Mouse (Mus musculus) kidney, embryonic 14.5 days (tissue): ENCODE results near the gene Tmem170b. TPM values are rescaled to one million over a fixed set of nuclear protein-coding genes. Genes with fewer than 3 reads are reported as not detected.
A peak's percentile ranks its signal among the peaks of the same experiment; 100 is the strongest.

Experiments
- ATAC-seq: fragments of 200-750 bp; cut with Nextera tagmentation; 2 replicates; pipeline ENCODE4 v1.8.0; 2017; ENCODE audit warnings: moderate number of reproducible peaks, mild to moderate bottlenecking, moderate TSS enrichment, moderate library complexity; ENCODE audit not compliant: low FRiP score, low TSS enrichment
- H3K27ac ChIP-seq: fragments of 300-500 bp; sonication (generic); 2 replicates; pipeline ENCODE4 v1.5.1; 2014; ENCODE audit warnings: low read depth, mild to moderate bottlenecking, low read length, moderate library complexity, mixed read lengths
- H3K27me3 ChIP-seq: fragments of 300-500 bp; sonication (generic); 2 replicates; pipeline ENCODE4 v1.6.1; 2014; ENCODE audit warnings: mild to moderate bottlenecking, low read length; ENCODE audit not compliant: control insufficient read depth, insufficient read depth
- H3K36me3 ChIP-seq: fragments of 300-500 bp; sonication (generic); 2 replicates; pipeline ENCODE4 v1.6.1; 2014; ENCODE audit warnings: low read length, mixed read lengths; ENCODE audit not compliant: control insufficient read depth, insufficient read depth
- H3K4me1 ChIP-seq: fragments of 300-500 bp; sonication (generic); 2 replicates; pipeline ENCODE4 v1.6.1; 2014; ENCODE audit warnings: low read length, mixed read lengths; ENCODE audit not compliant: control insufficient read depth, insufficient read depth
- H3K4me2 ChIP-seq: fragments of 300-500 bp; sonication (generic); replicated peaks from 2 replicates; pipeline ENCODE4 v1.6.1; 2014; ENCODE audit warnings: low read depth, mild to moderate bottlenecking, low read length
- H3K4me3 ChIP-seq: fragments of 300-500 bp; sonication (generic); 2 replicates; pipeline ENCODE4 v1.5.1; 2014; ENCODE audit warnings: mild to moderate bottlenecking, low read length
- H3K9ac ChIP-seq: fragments of 300-500 bp; sonication (generic); 2 replicates; pipeline ENCODE4 v1.6.1; 2014; ENCODE audit warnings: low read depth, mild to moderate bottlenecking, low read length, moderate library complexity
- H3K9me3 ChIP-seq: fragments of 300-500 bp; sonication (generic); 2 replicates; pipeline ENCODE4 v1.6.1; 2016; ENCODE audit warnings: low read length; ENCODE audit not compliant: control insufficient read depth
- WGBS: fragments of 180-500 bp; shearing (Covaris S2); extraction: QIAGEN DNeasy Blood & Tissue Kit; methylation state at CpG from one replicate; pipeline ENCODE4 v1.1.7; 2014; 5-methylcytosine and 5-hydroxymethylcytosine counted together
- polyA plus RNA-seq: library from polyadenylated mRNA; unstranded; fragments of >200 nt; fragmentation: Nextera tagmentation; extraction: Ambion mirVana; gene quantifications from 2 replicates; pipeline ENCODE4 v1.2.1, GENCODE M21; 2014

Tmem170b gene
- polyA plus RNA-seq, 1 experiment from 2014 or later, result 13.6 TPM

DNA sequence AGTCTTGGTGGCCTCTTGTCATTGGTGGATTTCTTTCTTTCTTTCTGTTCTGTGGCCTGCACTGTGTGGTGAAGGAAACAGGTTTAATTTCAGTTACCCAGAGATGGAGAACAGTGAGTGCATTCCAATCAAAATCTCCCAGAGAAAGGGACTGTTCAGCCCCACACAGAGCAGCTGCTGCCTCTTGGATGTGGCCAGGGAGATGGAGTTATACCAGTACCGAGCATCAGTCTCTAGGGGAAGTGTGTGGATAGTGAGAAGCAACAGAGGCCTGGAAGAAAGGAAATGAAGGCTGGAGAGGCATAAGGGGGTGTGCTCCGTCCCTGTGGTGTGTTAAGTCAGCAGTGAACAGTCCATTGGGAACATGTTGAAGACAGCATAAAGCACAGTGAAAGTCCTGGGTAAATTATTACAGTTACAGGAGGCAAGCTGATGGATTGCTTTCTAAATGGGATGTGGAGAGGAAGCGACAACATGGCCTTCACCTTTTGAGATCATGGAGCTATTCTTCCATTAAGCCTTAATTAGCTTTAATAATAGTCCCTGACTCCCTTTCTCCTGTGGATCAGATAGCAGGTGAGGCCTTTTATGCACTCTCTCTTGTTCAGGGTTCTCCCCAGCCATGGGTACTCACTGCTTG lies 21.7 kb downstream of the Tmem170b start:
- no peak overlapping the region for H3K27ac ChIP-seq
- peak; percentile 43; the same call in 1 of the 2 replicates for ATAC-seq
- 30% methylated on average over 3 of the region's 3 CpGs for WGBS
- H3K9ac ChIP-seq, result no peak overlapping the region
- H3K36me3 ChIP-seq, result no peaks in the 10 kb centered on the region; the same call in 1 of the 2 replicates
- no peak overlapping the region for H3K4me3 ChIP-seq
- H3K4me1 ChIP-seq, result peaks cover 6% of the 10 kb centered on the region; the same call in 1 of the 2 replicates
- H3K27me3 ChIP-seq, result no peaks in the 10 kb centered on the region
- no peak overlapping the region for H3K4me2 ChIP-seq
- no peaks in the 10 kb centered on the region for H3K9me3 ChIP-seq

DNA sequence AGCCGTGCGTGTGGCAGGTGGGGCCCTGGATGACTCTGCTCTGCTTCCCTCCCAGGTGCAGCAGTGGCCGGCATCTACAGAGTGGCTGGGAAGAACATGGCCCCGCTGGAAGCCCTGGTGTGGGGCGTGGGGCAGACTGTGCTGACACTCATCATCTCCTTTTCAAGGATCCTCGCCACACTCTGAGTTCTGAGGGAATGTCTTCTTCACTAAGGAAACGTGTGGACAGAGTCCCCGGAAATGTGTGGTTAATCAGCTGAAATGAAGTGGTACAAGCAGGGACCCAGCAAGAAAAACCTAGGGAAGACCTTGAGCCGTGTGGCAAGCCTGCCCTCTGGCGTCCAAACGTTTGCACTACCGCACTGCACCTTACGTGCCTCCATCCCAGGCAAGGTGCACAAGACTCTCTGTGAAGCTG lies 28.7 kb downstream of the Tmem170b start:
- H3K4me1 ChIP-seq, result no peaks in the 10 kb centered on the region
- no peaks in the 10 kb centered on the region for H3K27me3 ChIP-seq
- no peak overlapping the region for H3K27ac ChIP-seq
- H3K9ac ChIP-seq, result no peak overlapping the region
- no peak overlapping the region for H3K4me3 ChIP-seq
- H3K9me3 ChIP-seq, result no peaks in the 10 kb centered on the region
- WGBS, result 26% methylated on average over 13 of the region's 13 CpGs
- peak; percentile 35; the same call in 1 of the 2 replicates for ATAC-seq
- H3K36me3 ChIP-seq, result no peaks in the 10 kb centered on the region; the same call in 1 of the 2 replicates
- 0 out of 2 replicates have a peak overlapping the region, but pooled peaks have one; percentile 2 for H3K4me2 ChIP-seq

DNA sequence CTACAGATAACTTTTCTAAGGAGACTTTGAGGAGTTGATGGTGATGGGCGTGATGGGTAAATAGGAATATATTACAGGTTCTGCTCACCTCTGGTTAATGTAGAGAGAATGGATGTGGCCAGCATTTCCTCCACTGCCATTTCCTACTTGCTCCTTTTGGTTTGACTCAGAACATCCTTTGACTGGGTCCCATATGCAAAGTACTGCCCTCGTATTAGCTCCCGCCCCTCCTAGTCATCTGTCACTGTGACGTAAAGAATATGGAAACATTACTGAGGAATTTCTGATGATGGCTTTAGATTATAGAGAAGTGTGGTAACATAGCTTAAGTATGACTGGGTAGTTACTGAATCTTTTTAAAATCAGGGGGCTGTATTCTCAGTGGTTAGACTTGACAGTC lies 32.4 kb downstream of the Tmem170b start:
- Histone ChIP-seq H3K27ac (no peak overlapping the region), H3K4me3 (no peak overlapping the region), H3K4me2 (no peak overlapping the region), H3K9ac (no peak overlapping the region), H3K27me3 (no peaks in the 10 kb centered on the region), H3K36me3 (no peaks in the 10 kb centered on the region; the same call in 1 of the 2 replicates), H3K9me3 (no peaks in the 10 kb centered on the region), H3K4me1 (no peaks in the 10 kb centered on the region)
- 91% methylated on average over 4 of the region's 4 CpGs for WGBS
- ATAC-seq, result no peak

DNA sequence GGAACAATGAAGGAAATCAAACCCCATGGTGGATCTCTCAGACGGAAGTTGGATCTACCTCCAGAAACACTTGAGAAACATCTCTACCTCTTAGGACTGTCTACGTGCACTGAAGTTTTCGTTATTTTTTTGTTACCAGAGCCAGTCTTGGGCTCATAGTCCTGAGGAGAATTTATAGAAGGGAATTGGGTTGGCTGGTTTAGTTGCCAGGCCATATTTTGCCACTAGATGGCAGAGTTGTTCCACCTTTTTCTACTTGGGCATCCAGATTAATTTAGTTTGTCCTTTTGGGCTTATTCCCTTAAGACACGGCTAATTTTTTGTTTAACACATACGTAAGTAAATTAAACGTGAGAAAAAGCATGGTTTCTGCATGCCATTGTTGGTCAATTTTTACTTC lies 37.1 kb downstream of the Tmem170b start:
- Histone ChIP-seq H3K27me3 (no peaks in the 10 kb centered on the region), H3K27ac (no peak overlapping the region), H3K36me3 (no peaks in the 10 kb centered on the region), H3K4me2 (no peak overlapping the region), H3K9ac (no peak overlapping the region), H3K4me1 (peaks cover 13% of the 10 kb centered on the region), H3K9me3 (no peaks in the 10 kb centered on the region), H3K4me3 (no peak overlapping the region)
- 25% methylated on average over 6 of the region's 6 CpGs for WGBS
- no peak for ATAC-seq

DNA sequence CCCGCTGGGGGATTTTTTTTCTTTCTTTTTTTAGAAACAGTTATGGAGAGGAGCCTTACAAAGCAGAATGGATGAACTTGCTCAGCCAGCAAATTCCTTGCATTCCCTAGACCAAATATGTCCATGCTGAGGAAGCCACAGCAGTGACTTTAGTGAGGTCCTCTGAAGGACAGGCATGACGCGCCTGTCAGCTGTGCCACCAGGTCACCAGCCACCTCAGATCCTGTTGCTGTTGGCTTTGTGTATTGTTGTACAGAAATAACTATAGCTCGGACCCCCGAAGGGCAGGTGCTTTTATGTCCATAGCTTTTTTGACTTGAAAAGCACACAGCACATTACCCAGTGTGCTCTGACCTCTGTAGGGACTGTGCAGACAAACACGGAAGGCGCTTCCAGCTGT lies 38.1 kb downstream of the Tmem170b start:
- 56% methylated on average over 7 of the region's 7 CpGs for WGBS
- Histone ChIP-seq H3K4me3 (no peak overlapping the region), H3K4me2 (no peak overlapping the region), H3K27me3 (no peaks in the 10 kb centered on the region), H3K27ac (peak overlapping the region; percentile 13; the same call in 1 of the 2 replicates), H3K36me3 (no peaks in the 10 kb centered on the region), H3K4me1 (peaks cover 13% of the 10 kb centered on the region), H3K9ac (no peak overlapping the region), H3K9me3 (no peaks in the 10 kb centered on the region)
- ATAC-seq, result peak; percentile 65; the same call in 1 of the 2 replicates

DNA sequence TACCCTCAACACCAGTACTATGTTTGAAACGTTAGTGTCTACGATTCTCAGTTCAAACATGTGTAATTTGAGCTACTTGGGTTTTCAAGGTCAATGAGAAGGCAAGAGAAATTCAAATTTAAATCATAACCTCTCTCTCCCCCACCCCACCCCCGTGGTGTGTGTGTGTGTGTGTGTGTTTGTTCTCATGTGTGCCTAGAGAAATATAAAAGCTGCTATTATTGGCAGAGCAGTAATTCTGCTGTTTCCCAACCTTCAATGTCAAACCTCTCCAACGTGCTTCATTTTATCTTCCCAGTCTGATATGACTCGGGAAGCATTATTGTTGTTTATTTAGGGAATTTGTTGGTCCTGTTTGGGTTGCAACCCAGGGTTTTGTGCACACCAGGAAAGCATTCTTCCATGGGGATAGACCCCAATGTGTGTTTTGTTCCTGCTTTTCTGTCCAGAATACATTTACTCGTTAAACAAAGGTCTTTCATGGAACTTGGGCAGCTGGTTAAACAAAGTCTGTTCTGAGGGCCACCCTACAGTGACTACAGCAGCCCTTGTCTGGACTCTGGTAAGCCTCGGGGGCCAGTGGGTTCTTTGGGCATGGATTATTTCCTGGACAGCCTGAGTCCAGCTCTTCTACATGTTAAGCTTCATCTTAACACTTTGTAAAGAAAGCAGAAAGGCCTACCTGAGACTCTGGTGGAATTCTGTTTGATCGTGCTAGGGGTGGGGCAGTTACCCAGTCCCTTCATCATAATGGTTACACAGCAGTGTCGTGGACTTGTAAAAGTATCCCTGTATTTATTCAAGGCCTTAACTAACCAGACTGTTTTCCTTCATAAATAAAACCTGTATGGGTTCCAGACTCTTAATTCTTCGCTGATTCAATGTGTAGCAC lies 39.1 kb downstream of the Tmem170b start:
- Histone ChIP-seq H3K9me3 (no peaks in the 10 kb centered on the region), H3K4me2 (no peak overlapping the region), H3K4me3 (no peak overlapping the region), H3K4me1 (peaks cover 13% of the 10 kb centered on the region), H3K27me3 (no peaks in the 10 kb centered on the region), H3K9ac (no peak overlapping the region), H3K36me3 (no peaks in the 10 kb centered on the region), H3K27ac (no peak overlapping the region)
- no peak for ATAC-seq
- WGBS, result 51% methylated on average over 10 of the region's 10 CpGs

DNA sequence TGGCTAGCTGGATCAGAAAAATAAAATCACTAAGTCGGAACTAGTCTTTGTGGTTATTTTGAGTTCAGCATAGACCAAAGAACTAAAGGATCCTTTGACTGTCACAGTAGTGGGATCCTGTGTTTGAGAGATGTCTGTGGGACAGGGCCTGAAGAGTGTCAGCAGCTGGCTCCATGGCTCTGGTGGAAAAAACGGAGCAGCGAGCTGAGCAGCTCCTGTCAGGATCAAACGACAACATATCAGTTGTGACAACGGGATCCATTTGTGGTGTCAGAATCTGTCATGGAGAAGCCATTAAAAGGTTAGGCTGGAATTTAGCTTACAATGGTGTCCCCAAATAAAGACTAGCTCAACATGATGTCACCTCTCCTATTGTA lies 39.8 kb downstream of the Tmem170b start:
- Histone ChIP-seq H3K4me3 (no peak overlapping the region), H3K4me2 (no peak overlapping the region), H3K27me3 (no peaks in the 10 kb centered on the region), H3K9ac (no peak overlapping the region), H3K9me3 (no peaks in the 10 kb centered on the region), H3K27ac (no peak overlapping the region), H3K4me1 (peaks cover 13% of the 10 kb centered on the region), H3K36me3 (no peaks in the 10 kb centered on the region)
- no peak for ATAC-seq
- 65% methylated on average over 5 of the region's 5 CpGs for WGBS

DNA sequence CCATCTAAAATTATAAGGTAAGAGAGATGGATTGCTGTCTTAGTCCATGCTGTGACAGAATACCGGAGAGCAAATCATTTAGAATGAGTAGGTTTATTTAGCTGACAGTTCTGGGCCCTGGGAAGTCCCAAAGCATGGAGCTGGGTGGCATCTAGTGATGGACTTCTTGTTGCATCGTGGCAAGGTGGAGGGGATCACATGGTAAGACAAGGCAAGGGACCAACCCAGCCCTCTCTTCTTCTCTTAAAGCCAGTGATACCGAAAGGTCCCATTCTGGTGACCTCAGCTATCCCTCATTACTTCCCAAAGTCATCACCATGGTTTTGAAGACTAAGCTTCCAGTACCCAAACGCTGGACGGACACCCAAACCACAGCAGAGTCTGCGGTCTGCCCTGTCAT lies 42.3 kb downstream of the Tmem170b start:
- Histone ChIP-seq H3K36me3 (no peaks in the 10 kb centered on the region), H3K4me3 (no peak overlapping the region), H3K4me2 (no peak overlapping the region), H3K27me3 (no peaks in the 10 kb centered on the region), H3K9me3 (no peaks in the 10 kb centered on the region), H3K27ac (no peak overlapping the region), H3K4me1 (peaks cover 13% of the 10 kb centered on the region), H3K9ac (no peak overlapping the region)
- ATAC-seq, result no peak
- WGBS, result 95% methylated on average over 6 of the region's 6 CpGs

DNA sequence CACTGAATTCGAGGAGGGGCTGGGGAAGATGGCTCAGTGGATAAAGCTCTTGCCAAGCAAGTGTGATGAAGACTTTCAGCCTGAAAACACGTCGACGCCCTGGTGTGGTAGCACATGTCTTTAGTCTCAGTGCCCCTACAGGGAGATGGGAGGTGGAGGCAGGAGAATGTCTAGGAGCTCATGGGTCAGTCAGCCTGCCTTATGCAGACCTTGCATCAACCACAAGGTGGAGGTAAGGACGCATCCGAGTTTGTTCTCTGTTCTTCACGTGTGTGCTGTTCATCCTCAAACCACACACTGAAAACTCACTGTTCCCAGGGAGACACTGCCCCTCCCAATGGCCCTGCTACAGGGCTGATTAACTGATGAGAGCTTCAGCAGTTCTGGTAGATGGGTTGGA lies 45.0 kb downstream of the Tmem170b start:
- no peaks in the 10 kb centered on the region for H3K36me3 ChIP-seq
- no peak for ATAC-seq
- no peak overlapping the region for H3K4me2 ChIP-seq
- no peaks in the 10 kb centered on the region for H3K4me1 ChIP-seq
- no peaks in the 10 kb centered on the region for H3K9me3 ChIP-seq
- H3K27me3 ChIP-seq, result no peaks in the 10 kb centered on the region
- H3K9ac ChIP-seq, result no peak overlapping the region
- 75% methylated on average over 7 of the region's 7 CpGs for WGBS
- H3K27ac ChIP-seq, result no peak overlapping the region
- no peak overlapping the region for H3K4me3 ChIP-seq
